Mouse (Mus musculus) kidney, adult 10 weeks (tissue): ENCODE measurements around the gene Scamp2. TPM values are rescaled to one million over a fixed set of nuclear protein-coding genes. Genes with fewer than 3 reads are reported as not detected.

Experiments
- polyA plus RNA-seq: library from polyadenylated mRNA; stranded (reverse); fragments of 350-450 nt; fragmentation: Illumina TruSeq; extraction: RNeasy Lipid Tissue Mini Kit (QIAGEN cat#74804); gene quantifications from one replicate; pipeline ENCODE4 v1.2.3, GENCODE M21; 2014; ENCODE audit warnings: low read depth, low replicate concordance

The Scamp2 gene
- polyA plus RNA-seq: 28.1 TPM

GRCm38 (mm10) chr9:57560861-57561710 is at the start of gene Scamp2:
TSS of gene Scamp2 (plus strand) at chr9:57560943.

GRCm38 (mm10) chr9:57521056-57521911 is 39.5 kb upstream of the Scamp2 start, which contains the start of gene Cox5a:
TSS of gene Cox5a (plus strand) at chr9:57521274.

GRCm38 (mm10) chr9:57537044-57537727 is 23.6 kb upstream of the Scamp2 start, which contains the start of gene Fam219b:
TSS of gene Fam219b (plus strand) at chr9:57537528.

GRCm38 (mm10) chr9:57552139-57552887 is 8.4 kb upstream of the Scamp2 start, which contains the start of gene Mpi:
TSS of gene Mpi (minus strand) at chr9:57552763.

GRCm38 (mm10) chr9:57589224-57590126 is 28.7 kb downstream of the Scamp2 start, which contains the start of gene Ulk3:
TSS of gene Ulk3 (plus strand) at chr9:57589452.

GRCm38 (mm10) chr9:57606139-57606851 is 45.6 kb downstream of the Scamp2 start, which contains the start of gene Cplx3:
TSS of gene Cplx3 (minus strand) at chr9:57606281.

GRCm38 (mm10) chr9:57620674-57621073 is 59.9 kb downstream of the Scamp2 start, which contains the start of gene Lman1l:
TSS of gene Lman1l (minus strand) at chr9:57620774.

Other genes with a start within 250 kb of the Scamp2 start
- 7.9 TPM for gene Ppcdc, start 120.8 kb upstream of the Scamp2 start, polyA plus RNA-seq
- gene Scamp5, start 92.9 kb upstream of the Scamp2 start, polyA plus RNA-seq: 10.6 TPM
- gene Rpp25, start 56.9 kb upstream of the Scamp2 start, polyA plus RNA-seq: not detected
- 1,567 TPM for gene Cox5a, start 39.7 kb upstream of the Scamp2 start, polyA plus RNA-seq
- gene Fam219b, start 23.4 kb upstream of the Scamp2 start, polyA plus RNA-seq: 6.4 TPM
- 16.5 TPM for gene Mpi, start 8.2 kb upstream of the Scamp2 start, polyA plus RNA-seq
- 6.8 TPM for gene Ulk3, start 28.5 kb downstream of the Scamp2 start, polyA plus RNA-seq
- gene Cplx3, start 45.3 kb downstream of the Scamp2 start, polyA plus RNA-seq: not detected
- gene Lman1l, start 59.8 kb downstream of the Scamp2 start, polyA plus RNA-seq: not detected
- gene Csk, start 92.7 kb downstream of the Scamp2 start, polyA plus RNA-seq: 1.9 TPM
- gene Cyp1a2, start 122.8 kb downstream of the Scamp2 start, polyA plus RNA-seq: not detected
- gene Cyp1a1, start 127.0 kb downstream of the Scamp2 start, polyA plus RNA-seq: 1.3 TPM
- 2.6 TPM for gene Edc3, start 147.6 kb downstream of the Scamp2 start, polyA plus RNA-seq
- gene Clk3, start 204.9 kb downstream of the Scamp2 start, polyA plus RNA-seq: 23.9 TPM